Mouse (Mus musculus) cerebellum, adult (tissue): ENCODE measurements around the gene Opcml.

Source experiments
- ATAC-seq: cut with Nextera tagmentation; 2 replicates; pipeline ENCODE4 v1.9.2; 2017; ENCODE audit warnings: mild to moderate bottlenecking, moderate library complexity, mixed read lengths; ENCODE audit not compliant: insufficient number of reproducible peaks, low FRiP score, low TSS enrichment

The Opcml gene

DNA sequence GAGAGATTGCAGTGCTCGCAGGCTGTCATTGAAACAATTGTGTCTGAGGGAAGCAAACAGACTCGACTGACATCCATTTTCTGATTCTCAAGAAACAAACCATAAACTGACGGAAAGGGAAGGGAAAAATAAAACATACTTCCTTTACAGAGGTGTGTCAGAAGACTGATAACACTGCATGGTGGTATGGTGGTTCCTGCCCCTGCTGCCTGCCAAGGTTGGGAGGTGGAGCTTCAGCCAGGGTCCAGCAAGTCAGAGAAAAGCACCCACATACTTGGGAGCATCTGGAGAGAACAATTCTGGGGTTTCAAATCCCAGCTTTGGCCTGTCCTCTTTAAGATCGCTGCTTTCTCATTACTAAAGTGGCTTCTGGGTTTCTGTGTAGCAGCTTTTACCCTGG, 201.0 kb downstream of the Opcml start:
- ATAC-seq = no peak

GRCm38 (mm10) chr9:27996536-27996935, 206.0 kb downstream of the Opcml start:
- ATAC-seq = no peak

DNA sequence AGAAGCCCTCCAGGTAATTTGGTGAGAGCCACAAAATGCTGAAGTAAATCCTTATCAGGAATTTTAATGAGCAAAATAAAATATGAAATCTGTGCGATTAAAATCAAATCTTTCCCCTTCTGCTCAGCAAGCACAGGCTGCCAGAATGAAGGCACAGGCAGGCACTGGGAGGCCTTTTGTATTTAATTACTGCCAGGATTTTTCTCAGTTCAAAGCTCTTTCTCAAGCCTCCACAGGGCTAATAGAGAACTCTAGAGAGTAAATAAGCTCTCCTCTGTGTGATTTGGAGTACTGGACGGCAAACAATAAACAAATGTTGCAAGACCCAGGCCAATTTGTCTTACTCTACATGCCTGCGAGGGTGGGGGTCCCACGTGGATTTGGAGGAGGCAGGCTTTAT, 208.2 kb downstream of the Opcml start:
- no peak for ATAC-seq

GRCm38 (mm10) chr9:28003131-28003530, 212.6 kb downstream of the Opcml start:
- no peak for ATAC-seq

DNA sequence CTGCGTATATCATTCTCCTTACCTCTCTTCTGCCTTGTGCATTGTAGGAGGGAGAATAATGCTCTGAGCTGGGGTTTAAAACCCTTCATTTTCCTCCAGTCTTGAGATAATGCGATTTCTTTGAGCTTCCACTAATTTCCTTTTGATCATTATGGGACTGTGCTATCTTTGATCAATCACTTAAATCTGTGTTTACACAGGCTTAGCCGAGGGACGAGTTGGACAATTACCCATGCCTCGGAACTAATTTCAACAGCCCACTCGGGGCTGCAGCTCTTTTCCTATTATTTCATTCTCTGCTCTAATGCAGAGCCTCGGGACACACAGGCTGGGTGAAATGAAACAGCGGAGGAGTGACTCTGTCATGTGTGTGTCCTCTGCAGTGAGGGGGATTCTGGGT, 220.9 kb downstream of the Opcml start:
- no peak for ATAC-seq

DNA sequence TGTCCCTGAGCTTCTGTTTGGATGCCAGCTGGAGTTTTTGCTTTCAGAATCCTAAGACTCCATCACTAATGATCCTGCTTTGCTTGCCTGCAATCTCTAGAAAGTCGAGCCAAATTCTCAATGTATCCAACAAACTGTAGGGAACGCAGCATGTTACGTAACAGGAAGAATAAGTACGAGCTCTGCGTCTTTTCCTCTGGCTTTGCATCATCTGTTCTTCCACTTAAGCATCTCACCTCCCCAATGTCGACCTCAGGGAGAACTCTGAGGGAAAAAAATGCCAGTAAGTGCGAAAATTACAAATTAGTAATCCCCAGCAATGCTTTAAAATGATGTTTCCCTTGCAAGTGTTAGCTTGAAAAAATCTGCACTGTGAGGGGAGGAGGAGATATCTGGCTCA, 222.1 kb downstream of the Opcml start:
- no peak for ATAC-seq

GRCm38 (mm10) chr9:28013192-28013591, 222.6 kb downstream of the Opcml start:
- no peak for ATAC-seq

DNA sequence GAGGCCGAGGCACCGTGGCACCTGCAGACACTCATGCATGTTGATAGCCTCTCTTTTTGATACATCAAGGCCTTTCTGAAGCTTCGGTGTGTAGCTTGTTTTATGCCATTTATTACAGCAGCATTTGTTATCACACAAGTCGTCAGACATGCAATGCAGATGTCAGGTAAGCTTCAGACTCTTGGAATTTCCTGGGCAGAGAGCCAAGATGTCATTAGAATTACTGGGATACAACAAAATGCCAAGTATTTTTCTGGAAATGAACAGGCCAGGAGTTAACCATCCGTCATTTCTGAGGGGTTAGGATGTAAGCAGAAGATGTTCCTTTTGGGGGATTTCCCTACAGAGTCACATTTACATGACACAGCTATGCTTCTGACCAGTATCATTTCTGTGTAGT, 237.6 kb downstream of the Opcml start:
- no peak for ATAC-seq

- ATAC-seq = no peak
Observed at GRCm38 (mm10) chr9:28028788-28029393, 238.3 kb downstream of the Opcml start.

DNA sequence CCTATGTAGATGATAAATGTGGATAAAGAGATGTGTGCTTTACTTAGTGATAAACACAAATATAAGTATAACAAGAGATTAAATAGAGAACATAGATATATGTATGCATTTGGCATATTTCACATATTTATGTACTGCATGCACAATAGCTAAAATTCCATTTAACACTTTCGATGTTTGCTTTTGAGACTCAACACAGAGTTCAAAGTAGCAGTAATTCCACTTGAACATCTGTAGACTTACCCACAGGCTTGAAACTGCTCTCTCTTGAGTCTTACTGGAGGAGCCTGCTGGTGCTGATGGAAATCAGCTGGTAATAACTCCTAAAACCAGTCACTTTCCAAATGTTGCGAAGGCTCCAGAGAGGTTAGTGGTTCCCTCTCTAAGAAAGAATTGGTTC, 258.6 kb downstream of the Opcml start:
- no peak for ATAC-seq

- ATAC-seq = no peak
Observed at GRCm38 (mm10) chr9:28057171-28057845, 266.7 kb downstream of the Opcml start.

DNA sequence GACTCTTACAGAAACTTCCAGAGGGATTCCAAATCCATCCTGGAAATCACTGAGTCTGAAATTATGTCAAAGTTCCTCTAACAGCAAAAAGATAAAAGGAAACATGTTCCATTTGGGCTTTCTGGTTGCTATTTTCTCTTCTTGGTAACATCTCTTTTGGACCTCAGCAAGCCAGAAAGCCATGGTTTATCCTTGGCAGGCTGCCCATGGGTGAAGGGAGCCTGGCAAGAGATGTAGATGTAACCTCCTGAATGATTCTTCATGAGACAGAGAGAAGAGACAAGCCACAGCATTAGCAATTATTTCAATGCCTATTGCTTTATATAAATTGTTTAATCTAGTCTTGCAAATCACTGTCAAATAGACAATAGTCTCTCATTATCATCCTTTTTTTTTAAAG, 274.6 kb downstream of the Opcml start:
- ATAC-seq = no peak

DNA sequence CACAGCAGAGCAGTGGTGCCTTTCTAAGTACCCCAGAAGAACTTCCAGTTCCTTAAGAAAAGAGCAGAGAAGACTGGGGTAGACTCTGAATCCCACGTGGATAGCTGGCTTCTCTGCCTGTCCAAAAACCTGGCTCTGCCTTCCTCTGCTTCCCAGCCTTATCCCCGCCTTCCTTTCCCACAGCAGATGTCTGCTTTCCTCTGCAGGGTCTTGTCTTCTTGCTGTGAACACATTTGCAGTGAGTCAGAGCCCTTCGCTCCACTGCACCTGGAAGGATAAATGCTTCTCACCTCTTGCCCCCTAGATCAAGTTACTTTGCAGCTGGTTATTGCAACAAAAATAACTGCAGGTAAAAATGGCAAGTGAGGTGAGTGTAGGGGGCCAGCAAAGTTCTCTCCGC, 290.1 kb downstream of the Opcml start:
- ATAC-seq = no peak

GRCm38 (mm10) chr9:28083754-28084153, 293.2 kb downstream of the Opcml start:
- ATAC-seq = no peak

DNA sequence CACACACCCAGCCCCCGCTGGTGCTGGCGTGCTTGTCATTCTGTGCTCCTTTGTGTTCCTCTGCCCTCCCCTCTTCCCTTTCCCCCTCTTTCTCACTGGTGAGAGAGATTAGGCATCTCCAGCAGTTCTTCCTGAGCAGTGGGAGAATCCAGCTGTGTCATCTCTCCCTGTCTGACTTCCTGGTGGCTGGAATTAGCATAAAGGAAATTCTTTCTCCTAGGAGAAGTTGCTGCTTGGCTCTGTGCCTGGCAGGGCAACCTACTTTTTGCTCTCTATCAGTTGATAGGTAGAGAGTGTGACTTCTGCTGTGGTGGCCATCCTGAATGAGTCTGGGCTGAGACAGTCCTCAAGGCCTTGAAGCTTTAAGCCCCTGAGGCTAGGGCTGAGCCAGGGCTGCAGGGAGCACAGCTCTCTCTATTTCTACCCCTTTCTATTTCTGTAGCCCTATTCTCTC, 293.7 kb downstream of the Opcml start:
- ATAC-seq = no peak

DNA sequence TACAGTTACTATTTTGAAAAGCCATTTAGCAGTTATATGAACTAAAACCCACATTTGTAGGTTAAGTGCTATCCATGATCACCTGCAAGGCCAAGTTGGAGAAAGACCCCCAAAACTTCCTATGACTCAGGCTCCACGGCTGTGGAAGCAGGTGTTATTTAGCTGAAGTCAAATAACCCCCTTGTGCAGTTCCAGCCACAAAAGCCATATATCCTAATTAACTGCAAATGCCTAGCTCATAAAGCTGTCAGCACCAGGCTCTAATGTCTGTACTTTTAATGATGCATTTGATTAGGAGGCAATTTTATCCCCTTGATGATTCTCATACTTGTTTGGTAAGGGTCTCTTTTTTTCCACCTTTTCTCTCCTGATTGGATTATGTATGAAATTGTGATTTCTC, 300.8 kb downstream of the Opcml start:
- no peak for ATAC-seq

DNA sequence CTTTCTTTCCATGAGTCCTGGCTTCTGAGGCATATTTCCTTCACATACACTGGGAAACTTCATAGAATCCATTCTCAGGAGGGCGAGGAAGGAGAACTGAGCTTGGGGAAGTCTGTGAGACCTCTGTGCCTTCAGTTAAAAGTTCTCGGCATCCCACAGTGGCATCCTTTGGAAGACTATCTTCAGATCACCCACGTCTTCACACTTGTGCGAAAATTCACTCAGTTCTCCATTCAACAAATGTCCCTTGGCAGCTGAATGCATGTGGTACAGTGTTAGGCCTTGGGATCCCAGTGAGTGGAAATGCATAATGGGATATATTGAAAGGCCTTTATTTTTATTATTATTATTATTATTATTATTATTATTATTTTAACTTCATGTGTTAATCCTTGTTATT, 304.1 kb downstream of the Opcml start:
- ATAC-seq = no peak

DNA sequence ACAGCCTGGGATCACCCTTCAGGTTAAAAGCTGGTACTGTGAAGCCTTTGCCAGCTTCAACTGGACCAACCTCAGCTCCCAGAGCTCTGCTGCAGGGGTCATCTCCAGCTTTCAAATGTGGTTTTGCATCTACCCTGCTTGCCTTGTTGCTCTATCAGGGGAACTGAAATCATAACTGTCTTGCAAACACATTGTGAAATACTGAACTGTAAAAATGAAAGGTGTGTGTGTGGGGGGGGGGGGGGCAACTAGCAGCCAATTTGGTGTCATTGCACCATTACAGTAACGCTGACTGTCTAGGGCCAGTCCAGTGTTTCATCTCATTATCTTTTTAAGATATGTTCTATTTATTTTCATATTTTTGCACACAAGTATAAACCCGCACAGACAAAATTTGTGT, 305.6 kb downstream of the Opcml start:
- ATAC-seq = no peak

DNA sequence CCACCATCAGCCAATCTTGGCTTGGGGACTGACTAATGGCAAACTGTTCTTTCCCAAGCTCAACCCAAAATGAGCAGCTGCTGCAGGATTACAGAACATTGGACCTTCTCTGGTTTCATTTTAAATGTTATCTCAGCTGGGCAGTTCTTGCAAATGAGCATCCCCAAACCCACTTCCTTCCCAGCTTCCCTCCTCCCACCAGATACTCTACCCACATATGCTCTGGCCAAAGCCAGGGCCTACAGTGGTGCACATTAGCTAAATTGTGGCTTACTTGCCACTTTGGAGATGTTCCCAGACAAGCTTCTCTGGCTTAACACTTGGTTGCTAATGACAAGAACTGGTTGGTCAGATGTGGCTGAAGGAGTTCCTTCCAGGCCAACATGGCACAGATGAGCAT, 311.4 kb downstream of the Opcml start:
- ATAC-seq = no peak

DNA sequence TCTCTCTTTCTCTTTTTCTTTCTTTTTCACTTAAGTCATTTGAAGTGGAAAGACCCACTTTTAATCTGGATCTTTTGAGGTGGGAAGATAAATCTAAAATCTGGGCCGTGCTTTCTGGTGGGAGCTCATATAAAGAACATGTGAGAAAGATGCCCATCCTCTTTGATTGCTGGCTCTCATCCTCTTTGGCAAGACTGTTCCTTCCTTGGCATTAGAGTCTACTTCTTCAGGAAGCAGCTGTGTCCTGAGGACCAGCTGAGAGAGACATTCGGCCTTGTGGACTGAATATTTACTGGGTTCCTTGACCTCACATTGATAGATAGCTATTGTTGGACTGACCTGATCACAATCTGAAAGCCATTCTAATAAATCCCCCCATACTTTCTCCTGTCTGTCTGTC, 331.3 kb downstream of the Opcml start:
- ATAC-seq = no peak

DNA sequence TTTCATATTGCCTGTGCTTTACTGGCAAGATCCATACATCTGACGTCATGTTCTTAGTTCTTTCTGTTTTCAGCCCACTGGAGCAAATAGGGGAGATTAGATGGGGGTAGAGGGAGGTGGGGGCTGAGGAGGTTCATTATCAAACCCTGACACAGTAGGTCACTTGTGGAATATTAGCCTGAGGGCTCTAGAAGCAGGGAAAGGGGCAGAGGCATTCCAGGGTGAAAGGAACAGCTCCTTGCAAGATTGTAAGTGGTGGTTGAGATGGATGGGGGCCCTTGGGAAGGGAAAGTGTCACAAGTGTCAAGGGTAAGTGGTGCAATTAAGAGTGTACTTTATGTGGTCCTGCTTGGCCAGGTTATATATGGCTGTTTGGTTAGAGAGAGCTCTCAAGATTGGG, 338.2 kb downstream of the Opcml start:
- no peak for ATAC-seq

GRCm38 (mm10) chr9:28131521-28131920, 340.9 kb downstream of the Opcml start:
- no peak for ATAC-seq
